Mouse (Mus musculus) gastrocnemius, postnatal 10 days (tissue): Measurements from ENCODE around the gene Fap. TPM values are rescaled to one million over a fixed set of nuclear protein-coding genes. Genes with fewer than 3 reads are reported as not detected.

Source experiments
- DNase-seq: peaks from one replicate; pipeline ENCODE4 v3.0.0; 2021; ENCODE audit warnings: mixed read lengths
- long read RNA-seq, 2 experiments: library from polyadenylated mRNA; stranded (forward); transcript quantifications; one replicate each; pipeline ENCODE4 v2.0.0; 2021
- total RNA-seq, 2 experiments: library from RNA; stranded (reverse); gene quantifications; 2 replicates each; pipeline ENCODE4 v1.2.3; 2021

Gene Fap
- 10 to 100 TPM; 26.5 to 43.1 TPM for total RNA-seq
- long read RNA-seq, experiment 1, transcript Fap-202 (26 exons, 2,751 nt) = major isoform, 23 of 29 reads
- long read RNA-seq, experiment 1, partial matches to known transcripts = 2 of 29 reads
- long read RNA-seq, experiment 1, other reads (novel, unspliced or antisense) = 4 of 29 reads
- long read RNA-seq, experiment 2, transcript Fap-202 (26 exons, 2,751 nt) = major isoform, 19 of 25 reads
- long read RNA-seq, experiment 2, partial matches to known transcripts = 3 of 25 reads
- long read RNA-seq, experiment 2, other reads (novel, unspliced or antisense) = 3 of 25 reads

DNA sequence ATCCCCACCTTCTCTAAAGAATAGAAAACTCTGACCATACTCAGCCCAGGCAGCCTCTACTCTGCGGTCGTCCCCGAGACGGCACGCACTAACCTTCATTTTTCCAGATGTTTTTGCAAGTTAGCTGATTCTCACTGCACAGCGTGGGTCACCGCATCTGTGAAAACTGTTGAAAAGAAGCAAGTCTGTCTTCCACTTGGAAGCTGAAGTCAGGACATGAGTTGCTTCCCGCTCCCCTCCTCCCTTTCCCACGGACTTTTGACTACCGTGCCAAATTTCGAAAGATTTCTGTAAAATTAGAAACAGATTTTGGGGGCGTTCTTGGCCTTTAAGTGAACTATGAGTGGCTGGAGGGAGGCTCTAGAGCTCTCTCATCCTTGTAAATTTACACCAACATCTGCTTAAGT is at the start of gene Fap:
Gene Fap (minus strand): TSS at position 323 of the 407 bp plus-strand sequence.
- DNase-seq = peak; percentile 37

DNA sequence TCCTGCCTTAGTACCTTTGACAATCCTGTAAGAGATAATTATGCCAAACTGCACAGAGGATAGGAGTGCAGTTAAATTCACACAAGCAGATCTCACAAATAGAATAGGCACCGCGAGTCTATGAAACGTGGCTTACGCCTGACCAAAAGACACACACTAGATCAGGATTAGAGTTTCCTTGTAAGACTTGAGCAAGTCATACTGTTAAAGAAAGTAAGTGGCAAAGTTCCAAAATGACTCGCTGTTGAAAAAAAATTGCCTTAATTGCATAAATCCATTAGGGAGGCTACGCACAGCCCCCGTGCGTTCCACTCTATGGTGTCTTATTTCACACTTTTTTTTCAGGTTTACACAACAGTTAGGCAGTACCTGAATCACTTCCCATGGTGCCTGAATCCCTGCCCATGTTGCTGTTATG is 49.2 kb upstream of the Fap start:
- no peak for DNase-seq

DNA sequence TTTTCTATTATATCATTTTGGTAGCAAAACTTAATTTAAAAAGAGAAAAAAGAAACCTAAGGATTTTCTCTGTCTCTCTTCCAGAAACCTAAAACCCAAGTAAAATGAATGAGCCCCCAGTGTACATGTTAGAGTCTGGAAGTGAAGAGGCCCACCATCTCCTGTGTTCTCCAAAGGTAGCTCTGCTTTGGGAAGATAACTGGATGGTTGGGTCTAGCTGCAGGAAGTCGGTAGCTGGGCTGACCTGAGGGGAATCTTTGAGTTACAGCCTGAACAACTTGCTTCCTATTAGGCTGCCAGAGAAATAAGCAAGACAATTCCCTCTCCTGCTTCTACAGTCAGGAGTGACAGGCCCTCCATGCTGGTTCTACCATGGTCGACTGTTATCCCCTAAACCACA is 45.8 kb upstream of the Fap start:
- DNase-seq = no peak

DNA sequence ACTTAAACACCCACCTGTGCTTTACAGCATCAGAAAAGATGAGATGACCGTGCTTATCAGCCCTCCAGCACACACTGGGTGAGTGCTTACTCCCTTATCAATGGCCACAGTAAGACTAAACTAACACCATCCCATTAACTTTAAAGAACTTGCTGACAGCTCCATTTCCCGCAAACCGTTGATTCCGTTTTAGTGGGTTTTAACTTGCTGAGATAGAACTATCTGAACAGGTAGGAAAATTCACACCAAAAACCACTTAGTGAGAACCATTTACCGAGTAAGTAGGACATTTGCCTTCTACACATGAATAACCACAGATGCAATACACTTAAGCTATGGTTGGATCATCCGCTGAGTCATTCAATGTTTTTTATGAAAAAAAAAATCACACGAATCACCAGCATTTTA is 45.1 kb upstream of the Fap start:
- no peak for DNase-seq

DNA sequence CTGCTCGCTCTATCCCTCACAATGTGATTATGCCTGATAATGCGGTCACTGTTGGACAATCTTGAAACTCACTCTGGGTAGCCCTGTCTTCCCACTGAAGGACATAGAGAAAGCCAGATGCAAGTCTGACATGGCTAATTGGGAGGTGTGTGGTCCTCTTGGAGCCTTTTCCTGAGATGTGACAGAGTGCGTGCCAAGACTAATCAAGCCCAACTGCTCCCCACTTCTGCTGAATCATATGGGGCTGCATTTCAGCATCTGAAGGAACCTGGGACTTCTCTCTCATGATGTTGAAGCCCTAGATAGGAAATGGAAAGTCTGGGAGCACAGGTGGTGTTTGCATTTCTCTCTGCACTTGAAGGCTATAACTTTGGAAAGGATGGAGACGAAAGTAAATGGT is 39.3 kb upstream of the Fap start:
- no peak for DNase-seq

DNA sequence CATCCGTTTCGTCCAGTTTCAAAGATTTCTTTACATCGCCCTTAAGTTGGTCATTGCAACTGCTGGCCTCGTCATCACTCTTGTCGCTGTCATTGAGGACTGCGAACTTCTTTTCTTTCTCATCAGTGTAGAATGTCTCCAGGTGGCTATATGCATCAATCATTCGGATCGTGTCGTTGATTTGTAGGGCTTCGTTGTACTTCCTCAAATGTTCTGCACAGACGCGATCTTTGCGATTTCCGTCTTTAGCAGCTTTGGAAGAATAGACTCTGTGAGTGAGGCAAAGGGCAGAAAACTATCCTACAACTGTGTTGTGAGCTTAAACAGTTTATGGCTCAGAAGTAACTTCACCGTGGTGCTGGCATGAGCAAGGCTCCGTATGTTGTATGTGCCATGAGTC is 32.3 kb upstream of the Fap start:
- no peak for DNase-seq

DNA sequence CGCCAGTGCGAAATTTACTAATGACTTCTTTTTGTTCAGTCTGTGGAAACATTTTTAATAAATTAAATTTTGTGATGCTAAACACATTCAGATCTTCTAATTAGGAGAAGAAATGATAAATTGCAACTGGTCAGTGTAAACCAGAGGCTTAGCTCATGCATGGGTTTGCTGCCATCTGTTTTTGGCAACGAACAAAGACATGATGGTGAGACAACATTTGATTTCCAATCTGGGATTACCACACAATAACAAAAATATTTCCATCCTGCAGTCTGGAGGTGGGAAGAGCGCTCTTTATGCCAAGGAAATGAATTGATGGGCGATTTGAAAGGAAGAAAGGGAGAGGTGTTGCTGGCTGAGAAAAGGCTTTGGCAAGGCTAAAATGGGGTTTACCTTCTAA is 29.7 kb upstream of the Fap start:
- no peak for DNase-seq

DNA sequence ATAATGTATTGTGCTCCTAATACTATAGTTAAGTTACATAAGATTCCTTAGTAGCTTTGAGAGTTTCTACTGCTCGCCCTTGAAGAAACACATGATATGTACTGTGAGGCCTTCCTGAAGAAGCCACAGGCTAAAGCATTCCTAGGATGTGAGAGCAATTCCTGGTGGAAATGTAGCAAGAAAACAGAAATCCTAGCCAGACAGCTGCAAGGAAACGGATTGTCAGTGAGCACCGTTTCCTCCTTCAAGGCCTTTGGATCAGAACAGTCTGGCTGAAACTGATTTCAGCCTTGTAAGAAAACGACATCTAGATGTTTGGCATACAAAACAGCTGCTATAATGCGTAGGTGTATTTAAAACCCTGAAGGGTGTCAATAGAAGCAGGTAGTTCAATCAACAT is 22.7 kb upstream of the Fap start:
- DNase-seq = no peak

DNA sequence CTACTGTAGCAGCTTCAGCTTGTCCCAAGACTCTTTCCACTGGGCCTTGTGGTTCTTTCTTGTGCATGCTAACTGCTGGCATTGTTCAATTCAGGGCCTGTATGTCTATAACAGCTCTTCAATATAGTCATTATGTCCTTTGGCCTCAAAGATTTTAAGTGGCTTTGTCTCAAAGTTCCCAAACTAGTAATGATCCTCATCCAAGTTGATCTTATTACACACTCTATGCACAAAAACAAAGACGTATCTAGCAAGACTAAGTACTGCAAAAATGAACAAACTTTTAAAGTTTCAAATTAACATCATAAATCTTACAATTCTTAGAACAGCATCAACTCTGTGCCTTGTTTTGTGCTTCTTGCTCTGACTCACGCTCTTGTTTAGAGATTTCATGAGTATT is 20.6 kb upstream of the Fap start:
- no peak for DNase-seq

DNA sequence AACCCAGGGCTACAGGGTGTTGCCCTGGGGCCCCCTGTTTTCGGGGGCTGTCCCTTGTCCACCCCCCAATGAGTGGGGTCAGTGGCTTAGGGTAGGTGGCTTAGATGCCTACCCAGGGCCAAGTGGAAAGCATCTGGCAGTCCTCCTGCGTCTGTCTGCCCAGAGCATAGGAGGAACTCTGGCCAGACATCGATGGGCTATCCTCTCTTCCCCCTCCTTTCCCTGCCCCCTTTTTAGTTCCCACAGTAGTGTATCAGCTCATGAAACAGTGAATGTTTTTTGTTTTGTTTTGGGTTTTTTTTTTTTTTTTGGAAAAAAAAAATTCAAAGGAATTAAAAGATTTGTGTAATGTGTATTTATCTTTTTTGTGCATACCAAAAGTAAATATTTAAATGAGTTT is 17.7 kb upstream of the Fap start:
- no peak for DNase-seq

DNA sequence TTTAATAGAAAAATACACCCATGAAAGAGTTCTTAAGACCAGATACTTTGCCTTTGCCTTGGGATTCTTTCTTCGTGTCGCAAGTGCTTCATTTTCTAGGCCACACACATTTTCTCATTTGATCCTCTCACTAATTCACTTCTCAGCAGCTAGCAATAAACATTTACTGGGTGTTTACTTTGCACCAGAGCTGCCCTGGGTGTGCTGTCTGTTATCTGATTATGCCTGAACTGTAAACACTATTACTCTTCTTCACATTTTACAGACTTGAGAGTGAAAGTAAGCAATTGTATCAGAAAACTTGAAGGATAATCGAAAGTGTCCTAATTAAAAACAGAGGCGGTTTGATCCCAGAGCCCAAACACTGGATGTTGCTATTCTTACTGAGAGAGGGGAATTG is 15.5 kb upstream of the Fap start:
- DNase-seq = no peak

DNA sequence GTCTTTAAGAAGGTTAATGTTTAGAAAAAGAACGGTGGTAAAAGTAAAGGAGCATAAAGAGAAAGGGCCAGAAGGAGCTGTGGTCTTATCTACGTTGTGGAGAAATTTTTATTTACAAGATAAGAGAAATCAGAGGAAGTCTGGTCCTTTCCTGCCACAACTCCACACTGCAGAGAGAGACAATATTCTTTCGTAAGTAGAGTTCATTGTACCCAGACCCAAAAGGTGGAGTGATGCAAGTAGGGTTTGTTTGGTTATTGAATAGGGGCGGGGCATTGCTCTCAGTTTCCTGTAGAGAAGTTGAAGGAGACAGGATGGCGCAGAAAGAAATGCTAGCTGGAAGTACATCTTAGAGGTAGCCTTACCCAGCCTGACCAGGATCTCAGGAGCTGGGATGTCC is 11.9 kb upstream of the Fap start:
- no peak for DNase-seq

DNA sequence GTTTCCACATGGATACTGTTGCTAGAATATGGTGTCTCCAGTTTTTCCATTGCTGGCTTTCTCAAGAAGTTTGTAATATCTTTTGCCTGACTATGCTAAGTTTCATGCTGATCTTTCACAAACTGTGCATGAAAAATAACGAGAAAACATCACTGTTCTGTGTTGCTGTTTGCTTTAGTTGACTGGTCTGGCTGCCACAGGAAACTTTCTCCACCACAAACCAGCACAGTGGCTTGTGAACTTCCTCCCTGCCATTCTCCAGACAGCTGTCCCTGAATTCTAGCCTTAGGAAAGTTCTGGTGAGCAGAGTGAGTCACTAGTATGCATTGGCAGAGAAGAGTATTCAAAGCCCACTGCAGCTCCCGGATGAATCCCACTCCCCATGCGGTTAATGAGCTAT is 1.1 kb upstream of the Fap start:
- no peak for DNase-seq

DNA sequence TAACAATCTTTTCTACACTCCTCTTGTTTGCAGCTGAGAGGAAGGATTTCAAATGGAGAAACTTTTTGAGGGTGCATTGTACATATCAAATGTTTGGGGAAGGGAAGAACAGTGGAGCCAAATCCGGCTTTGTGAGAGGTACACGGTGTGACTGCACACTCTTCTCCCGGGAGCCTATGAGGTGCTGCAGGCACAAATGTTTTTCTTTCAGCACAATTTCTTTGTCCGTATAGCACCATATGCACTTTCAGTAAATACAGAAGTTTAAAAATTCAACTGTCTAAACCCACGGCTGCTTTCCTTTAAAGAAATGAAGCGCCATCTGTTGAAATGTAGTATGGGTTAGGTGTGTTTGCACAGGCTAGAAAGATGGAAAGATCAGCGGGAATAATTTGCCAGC is 375 bp upstream of the Fap start:
- DNase-seq = no peak

DNA sequence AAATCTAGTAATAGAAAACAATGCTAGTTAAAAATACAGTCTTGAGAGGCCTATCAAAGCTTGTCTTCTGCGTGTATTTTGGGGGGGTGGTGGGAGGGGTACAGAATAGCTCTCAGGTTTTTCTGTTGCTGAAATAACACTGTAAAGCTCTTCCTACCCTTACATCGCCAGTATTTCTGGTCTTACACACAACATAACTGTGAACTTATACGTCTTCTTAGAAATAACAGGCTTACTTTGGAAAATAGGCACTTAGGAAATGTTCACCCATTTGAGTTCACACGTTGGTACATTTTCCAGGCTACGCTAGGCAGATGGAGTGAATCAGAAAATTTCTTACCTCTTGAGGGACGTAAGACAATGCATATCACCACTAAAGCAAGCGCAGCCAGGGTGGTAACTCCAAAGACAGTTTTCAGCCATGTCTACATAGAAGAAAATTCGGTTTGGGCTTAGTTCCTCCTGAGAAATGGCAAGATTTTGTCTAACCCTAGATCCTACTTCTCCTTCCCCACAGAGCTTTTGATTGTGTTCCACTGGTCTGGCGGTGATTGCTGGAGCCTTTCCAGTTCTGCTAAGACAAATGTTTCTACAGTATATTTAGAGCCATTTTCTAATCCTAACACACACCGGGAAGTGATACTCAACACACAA is 649 bp downstream of the Fap start:
- DNase-seq = peak; percentile 10

DNA sequence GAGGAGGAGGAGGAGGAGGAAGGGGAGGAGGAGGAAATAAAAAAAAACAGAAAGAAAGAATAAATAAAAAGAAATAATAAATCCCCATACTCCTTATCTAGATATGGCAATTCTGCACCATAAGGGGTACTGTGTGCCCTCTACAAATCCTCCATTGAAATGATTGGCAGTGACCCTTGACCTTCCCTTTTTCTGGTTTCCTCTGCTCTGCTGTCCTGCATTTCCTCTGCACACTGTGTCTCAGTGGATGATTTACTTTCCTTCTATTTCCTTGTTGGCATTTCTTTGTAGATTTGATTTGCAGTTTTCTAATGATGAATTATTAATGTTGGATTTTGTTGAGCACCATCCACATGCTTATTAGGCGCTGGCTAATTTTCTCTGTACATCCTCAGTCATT is 9.2 kb downstream of the Fap start:
- no peak for DNase-seq

DNA sequence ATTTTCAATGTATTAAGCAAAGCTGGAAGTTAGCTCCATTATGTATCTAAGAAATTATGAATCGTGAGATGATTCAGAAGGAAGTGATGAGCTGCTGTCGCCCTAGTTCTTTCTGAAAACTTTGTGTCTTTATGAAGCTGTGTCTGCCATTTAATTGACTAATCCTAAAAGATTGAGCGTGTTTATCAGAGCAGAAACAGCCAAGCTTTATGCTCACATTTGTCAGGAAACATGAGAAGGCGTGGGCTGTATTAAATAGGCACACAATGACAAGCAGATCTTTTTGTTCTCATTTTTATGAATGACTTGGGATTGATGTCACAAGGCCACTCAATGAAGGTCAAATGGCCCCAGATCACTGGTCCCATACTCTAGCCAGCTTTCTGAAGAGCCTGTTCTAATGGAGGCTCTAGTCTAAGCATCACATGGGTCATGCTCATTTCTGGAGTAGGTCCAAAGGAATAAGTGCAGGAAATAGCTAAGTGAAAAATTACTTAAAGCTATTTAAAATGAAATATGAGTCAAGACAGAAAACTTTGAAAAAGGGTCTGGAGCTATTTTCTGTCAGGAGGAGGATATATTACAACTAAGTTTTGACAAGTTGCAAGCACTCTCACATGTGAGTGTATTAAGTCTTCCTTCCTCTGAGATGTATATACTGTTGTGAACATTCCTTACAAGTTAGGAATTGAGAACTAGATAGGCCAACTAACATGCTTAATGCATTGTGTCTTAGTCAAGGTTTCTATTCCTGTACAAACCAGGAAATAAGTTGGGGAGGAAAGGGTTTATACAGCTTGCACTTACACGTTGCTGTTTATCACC is 11.0 kb downstream of the Fap start:
- DNase-seq = no peak

DNA sequence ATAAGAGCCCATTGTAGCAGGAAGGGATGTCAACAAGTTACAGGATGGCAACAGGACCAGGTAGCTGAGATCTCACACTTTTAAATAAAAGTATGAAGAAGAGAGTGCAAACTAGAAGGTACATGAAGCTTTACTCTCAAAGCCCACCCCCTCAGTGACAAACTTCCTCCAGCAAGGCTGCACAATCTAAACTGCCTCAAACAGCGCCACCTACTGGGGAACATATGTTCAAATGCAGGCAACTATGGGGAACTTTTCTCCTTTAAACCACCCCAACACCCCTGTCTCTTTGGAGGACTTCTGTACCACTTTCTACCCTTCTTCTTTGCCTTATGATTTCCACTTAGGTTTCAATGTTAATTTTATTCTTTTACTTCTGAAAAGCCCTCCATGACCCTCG is 16.5 kb downstream of the Fap start:
- no peak for DNase-seq

DNA sequence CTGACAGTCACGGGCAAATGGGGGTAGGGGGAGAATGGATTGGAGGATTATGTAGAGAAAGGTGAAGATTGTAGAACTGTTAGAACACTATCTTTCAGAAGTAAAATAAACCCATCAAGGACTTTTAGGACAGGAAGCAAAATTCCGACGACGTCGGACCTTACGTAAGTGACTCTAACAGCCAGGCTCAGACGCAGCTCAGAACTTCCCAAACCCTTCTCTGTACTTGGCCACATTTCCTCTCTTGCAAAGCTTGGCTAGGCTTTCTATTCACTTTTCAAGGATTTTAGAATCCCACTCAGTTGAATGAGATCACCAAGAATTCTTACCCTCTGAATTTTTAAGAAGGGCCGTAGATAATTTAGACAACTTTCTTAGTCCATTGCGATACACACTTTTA is 17.5 kb downstream of the Fap start:
- DNase-seq = no peak

DNA sequence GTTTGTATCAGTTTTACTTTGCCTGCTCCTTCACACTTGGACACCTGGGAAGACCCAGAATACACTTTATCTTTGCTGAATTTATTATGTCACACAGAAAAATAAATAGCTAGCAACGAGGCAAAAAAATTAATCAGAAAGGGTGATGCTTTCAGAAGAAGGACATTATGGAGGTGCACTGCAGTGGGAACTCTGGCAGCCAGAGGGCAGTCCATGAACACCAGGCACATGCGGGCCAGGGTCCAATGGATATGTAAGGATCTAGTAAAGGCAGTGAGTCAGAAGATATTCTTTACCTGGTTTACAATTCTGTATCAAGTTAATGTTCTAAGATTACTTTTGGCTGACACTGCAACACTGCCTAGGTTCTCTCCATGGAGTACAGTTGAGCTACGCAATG is 24.2 kb downstream of the Fap start:
- DNase-seq = peak; percentile 20

DNA sequence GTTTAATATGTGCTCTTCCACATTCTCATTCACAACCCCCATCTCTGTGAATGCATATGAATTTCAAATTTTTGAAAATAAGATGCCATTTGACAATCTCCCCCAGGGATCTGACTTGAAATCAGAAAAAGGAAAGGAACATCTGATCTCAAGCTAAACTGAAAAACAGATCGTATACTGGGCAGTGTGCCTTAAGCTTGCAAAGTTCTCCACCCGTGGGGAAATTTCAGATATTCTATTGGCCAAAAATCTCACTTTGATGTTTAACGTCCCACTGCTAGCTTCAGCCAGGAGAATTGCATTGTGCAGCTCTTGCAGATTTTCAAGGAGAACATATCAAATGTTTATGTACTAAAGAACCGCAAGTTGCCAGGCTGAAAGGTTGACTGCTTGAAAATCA is 24.7 kb downstream of the Fap start:
- no peak for DNase-seq

DNA sequence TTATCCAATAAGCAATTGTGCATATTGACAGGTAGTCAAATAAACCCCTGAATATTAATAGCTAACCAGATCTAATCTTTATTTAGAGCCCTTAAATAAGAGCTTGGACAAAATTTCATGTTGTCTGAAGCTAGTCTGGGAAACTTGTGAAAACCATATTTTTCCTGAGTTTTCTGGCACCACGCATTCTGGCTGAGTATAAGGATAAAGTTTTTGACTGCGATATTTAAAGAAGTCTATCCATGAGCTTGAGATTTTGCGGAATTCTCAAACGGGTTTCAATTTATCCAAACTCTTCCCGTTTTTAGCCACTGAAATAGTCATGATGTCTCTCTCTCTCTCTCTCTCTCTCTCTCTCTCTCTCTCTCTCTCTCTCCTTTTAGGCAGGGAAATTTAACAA is 25.8 kb downstream of the Fap start:
- DNase-seq = no peak

DNA sequence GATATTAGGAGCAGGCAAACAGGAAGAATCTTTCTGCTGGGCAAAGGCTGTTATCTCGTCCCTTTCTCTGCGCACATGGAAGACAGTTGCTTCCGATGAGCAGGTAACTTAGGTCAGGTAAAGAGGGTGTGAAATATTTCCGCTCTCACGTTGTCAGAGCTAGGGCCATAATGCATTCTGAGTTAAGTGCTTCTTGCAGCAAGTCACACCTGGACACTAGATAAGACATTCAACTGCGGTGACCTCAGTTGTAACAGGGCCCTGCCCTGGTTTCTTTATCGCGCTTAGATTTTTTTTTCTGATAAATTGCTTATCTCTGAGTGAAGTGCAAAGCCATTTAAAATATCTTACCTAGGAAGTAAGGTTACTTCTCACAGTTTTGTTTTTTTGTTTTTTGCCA is 38.4 kb downstream of the Fap start:
- no peak for DNase-seq

DNA sequence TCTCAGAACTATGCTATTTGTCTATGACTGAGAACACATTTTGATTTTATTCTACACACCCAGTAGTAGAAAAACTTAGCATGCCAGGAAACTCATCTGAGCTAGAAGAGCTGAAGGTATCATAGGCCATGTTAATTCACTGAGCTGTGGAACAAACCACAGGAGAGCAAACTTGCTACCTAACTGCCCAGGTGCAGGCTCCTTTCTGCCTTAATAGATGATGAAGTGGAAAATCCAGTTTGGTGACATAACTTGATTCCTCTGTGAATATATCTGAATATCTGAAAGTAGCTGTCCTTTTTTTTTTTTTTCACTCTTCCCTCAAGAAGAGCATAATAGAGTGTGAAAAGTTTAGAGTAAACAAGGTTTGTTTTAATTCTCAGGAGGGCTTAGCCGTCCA is 42.8 kb downstream of the Fap start:
- DNase-seq = no peak
